Mouse (Mus musculus) midbrain, embryonic 11.5 days (tissue): ENCODE results near the gene Rin2. TPM values are rescaled to one million over a fixed set of nuclear protein-coding genes. Genes with fewer than 3 reads are reported as not detected.
A peak's percentile ranks its signal among the peaks of the same experiment; 100 is the strongest.

ENCODE experiments used
- ATAC-seq: fragments of 200-750 bp; cut with Nextera tagmentation; 2 replicates; pipeline ENCODE4 v1.8.0; 2017; ENCODE audit warnings: moderate TSS enrichment, moderate library complexity; ENCODE audit not compliant: low FRiP score
- DNase-seq: peaks from one replicate; pipeline ENCODE4 v3.0.0; 2015; ENCODE audit warnings: low spot score; ENCODE audit errors: missing footprints
- H3K27ac ChIP-seq: fragments of 300-500 bp; sonication (generic); 2 replicates; pipeline ENCODE4 v1.5.1; 2014; ENCODE audit warnings: low read depth, low read length
- H3K27me3 ChIP-seq: fragments of 300-500 bp; sonication (generic); 2 replicates; pipeline ENCODE4 v1.6.1; 2014; ENCODE audit warnings: mild to moderate bottlenecking, low read length, moderate library complexity, mixed read lengths; ENCODE audit not compliant: control insufficient read depth, insufficient read depth
- H3K36me3 ChIP-seq: fragments of 300-500 bp; sonication (generic); 2 replicates; pipeline ENCODE4 v1.6.1; 2014; ENCODE audit warnings: mild to moderate bottlenecking, low read length, moderate library complexity, mixed read lengths; ENCODE audit not compliant: control insufficient read depth, insufficient read depth
- H3K4me1 ChIP-seq: fragments of 300-500 bp; sonication (generic); 2 replicates; pipeline ENCODE4 v1.6.1; 2014; ENCODE audit warnings: low read length; ENCODE audit not compliant: control insufficient read depth, insufficient read depth
- H3K4me2 ChIP-seq: fragments of 300-500 bp; sonication (generic); 2 replicates; pipeline ENCODE4 v1.6.1; 2014; ENCODE audit warnings: mild to moderate bottlenecking, moderate library complexity
- H3K4me3 ChIP-seq: fragments of 300-500 bp; sonication (generic); 2 replicates; pipeline ENCODE4 v1.5.1; 2014; ENCODE audit warnings: low read depth, low read length
- H3K9ac ChIP-seq: fragments of 300-500 bp; sonication (generic); 2 replicates; pipeline ENCODE4 v1.6.1; 2014; ENCODE audit warnings: low read length
- H3K9me3 ChIP-seq: fragments of 300-500 bp; sonication (generic); 2 replicates; pipeline ENCODE4 v1.6.1; 2016; ENCODE audit warnings: low read length; ENCODE audit not compliant: control insufficient read depth
- WGBS: fragments of 180-500 bp; shearing (Covaris S2); extraction: QIAGEN DNeasy Blood & Tissue Kit; methylation state at CpG from one replicate; pipeline ENCODE4 v1.1.7; 2014; 5-methylcytosine and 5-hydroxymethylcytosine counted together
- polyA plus RNA-seq: library from polyadenylated mRNA; unstranded; fragments of >200 nt; fragmentation: Nextera tagmentation; extraction: Ambion mirVana; gene quantifications from 2 replicates; pipeline ENCODE4 v1.2.1, GENCODE M21; 2014

Gene Rin2
- polyA plus RNA-seq: 11.9 TPM in 2 replicates

DNA sequence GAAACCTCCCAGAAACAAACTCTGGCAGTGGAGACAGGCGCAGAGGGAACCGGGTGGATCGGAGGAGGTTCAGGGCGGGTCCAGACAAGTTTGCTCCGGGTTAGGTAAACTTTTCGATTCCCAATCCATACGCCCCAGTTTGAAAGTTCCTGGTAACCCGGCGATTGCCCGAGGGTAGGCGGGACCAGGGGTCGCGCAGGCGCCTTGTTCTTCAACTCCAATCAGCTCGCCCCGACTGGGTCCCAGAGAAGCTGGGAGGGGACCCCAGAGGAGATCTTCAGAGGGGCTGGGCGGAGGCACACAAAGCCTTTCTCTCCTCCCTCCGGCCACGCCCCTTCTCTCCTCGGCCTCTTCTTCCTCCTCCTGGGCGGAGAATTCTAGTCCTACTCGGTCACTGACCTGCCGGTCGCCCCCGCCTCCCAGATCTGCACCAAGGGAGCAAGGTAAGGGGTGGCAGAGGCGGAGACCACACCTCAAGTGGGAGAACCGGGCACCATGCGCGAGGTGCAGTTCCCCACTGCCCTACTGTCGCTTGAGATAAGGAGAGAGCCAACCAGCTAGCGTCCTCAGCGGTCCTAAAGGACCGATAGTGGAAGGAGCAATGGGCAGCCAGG, at the start of gene Rin2:
Gene Rin2, plus strand, starts transcription at position 74 of the 614 bp plus-strand sequence.
- DNase-seq (peak; percentile 95), ATAC-seq (peak; percentile 92)
- Histone ChIP-seq H3K4me3 (peak within 1 kb of the TSS; percentile 65), H3K9me3 (no peaks in the 10 kb centered on the region), H3K9ac (peak within 1 kb of the TSS; percentile 84), H3K4me1 (peaks cover 7% of the 10 kb centered on the region), H3K4me2 (peak within 1 kb of the TSS; percentile 92), H3K27ac (no peak within 1 kb of the TSS), H3K36me3 (no peaks in the 10 kb centered on the region), H3K27me3 (no peaks in the 10 kb centered on the region; the same call in 1 of the 2 replicates)
- under 1% methylated on average over 33 of the region's 33 CpGs for WGBS

GRCm38 (mm10) chr2:145631123-145631798, 43.8 kb upstream of the Rin2 start:
- no peak for DNase-seq

DNA sequence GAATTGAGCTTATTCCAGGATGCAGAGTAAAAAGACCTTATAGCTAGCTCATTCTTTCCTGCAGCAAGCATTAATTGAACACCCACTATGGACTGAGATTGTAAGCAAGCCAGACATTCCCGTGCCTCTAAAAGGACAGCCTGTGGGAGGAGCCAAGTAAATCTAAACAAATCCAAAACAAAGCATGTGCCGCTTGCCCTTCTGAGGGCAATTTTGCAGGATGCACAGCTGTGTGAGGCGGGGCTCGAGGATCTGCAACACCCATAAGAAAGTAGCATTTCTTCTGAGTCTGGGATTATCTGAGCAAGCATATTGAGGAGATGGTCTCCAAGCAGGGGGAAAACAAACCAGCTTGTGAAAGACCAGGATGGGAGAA, 43.2 kb upstream of the Rin2 start:
- H3K4me3 ChIP-seq: no peak overlapping the region
- no peak overlapping the region for H3K27ac ChIP-seq
- no peaks in the 10 kb centered on the region for H3K27me3 ChIP-seq
- H3K9ac ChIP-seq: no peak overlapping the region
- H3K4me1 ChIP-seq: no peaks in the 10 kb centered on the region
- ATAC-seq (no peak), DNase-seq (no peak)
- H3K36me3 ChIP-seq: no peaks in the 10 kb centered on the region
- H3K4me2 ChIP-seq: no peak overlapping the region
- no peaks in the 10 kb centered on the region for H3K9me3 ChIP-seq
- 57% methylated on average over 4 of the region's 4 CpGs for WGBS

More at GRCm38 (mm10) chr2:145631123-145631798, 43.8 kb upstream of the Rin2 start:
- no peak overlapping the region for H3K9ac ChIP-seq
- H3K27ac ChIP-seq: no peak overlapping the region
- ATAC-seq: no peak
- WGBS: 84% methylated on average over 6 of the region's 6 CpGs
- H3K27me3 ChIP-seq: no peaks in the 10 kb centered on the region
- H3K4me2 ChIP-seq: no peak overlapping the region
- no peaks in the 10 kb centered on the region for H3K9me3 ChIP-seq
- H3K4me1 ChIP-seq: no peaks in the 10 kb centered on the region
- no peak overlapping the region for H3K4me3 ChIP-seq
- H3K36me3 ChIP-seq: no peaks in the 10 kb centered on the region

- Histone ChIP-seq H3K4me3 (no peak overlapping the region), H3K9me3 (no peaks in the 10 kb centered on the region), H3K4me2 (no peak overlapping the region), H3K9ac (no peak overlapping the region), H3K27ac (no peak overlapping the region), H3K36me3 (no peaks in the 10 kb centered on the region), H3K27me3 (no peaks in the 10 kb centered on the region), H3K4me1 (no peaks in the 10 kb centered on the region)
- ATAC-seq (no peak), DNase-seq (no peak)
- 79% methylated on average over 5 of the region's 5 CpGs for WGBS
Observed at GRCm38 (mm10) chr2:145633811-145634210, 41.2 kb upstream of the Rin2 start.

DNA sequence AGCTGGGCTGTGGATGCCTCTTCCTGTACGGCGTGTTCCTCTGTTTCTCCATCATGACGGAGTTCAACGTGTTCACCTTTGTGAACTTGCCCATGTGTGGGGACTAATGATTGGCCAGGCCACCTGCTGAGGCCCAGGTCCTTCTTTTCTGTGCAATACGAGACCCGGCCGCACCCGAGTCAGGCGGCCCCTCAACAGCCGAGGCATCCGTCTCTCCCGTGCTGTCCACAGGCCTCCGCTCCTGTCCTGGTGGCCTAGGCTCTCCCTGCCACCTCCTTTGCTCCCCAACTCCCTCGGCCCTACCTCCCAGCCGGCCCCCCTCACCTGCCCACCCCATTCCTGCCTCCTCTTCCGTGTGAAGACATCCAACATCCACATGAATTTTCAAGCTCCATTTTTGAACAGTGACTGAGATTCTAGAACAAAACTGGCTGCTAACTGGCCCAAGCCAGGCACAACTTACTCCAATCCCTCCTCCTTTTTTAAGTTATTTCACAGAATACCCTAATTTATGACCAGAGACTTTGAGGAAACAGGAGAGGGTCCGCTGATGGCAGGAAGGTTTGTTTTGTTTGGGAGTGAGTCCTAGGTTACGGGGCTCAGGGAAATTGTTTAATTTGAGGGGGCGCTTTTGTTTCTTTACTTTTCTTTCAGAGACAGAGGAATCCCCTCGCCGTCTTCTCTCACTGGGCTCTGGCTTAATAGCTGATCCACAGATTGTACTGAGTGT, 34.6 kb upstream of the Rin2 start:
- Histone ChIP-seq H3K27me3 (no peaks in the 10 kb centered on the region), H3K27ac (no peak overlapping the region), H3K4me3 (no peak overlapping the region), H3K36me3 (no peaks in the 10 kb centered on the region), H3K4me1 (no peaks in the 10 kb centered on the region), H3K9ac (no peak overlapping the region), H3K4me2 (no peak overlapping the region), H3K9me3 (no peaks in the 10 kb centered on the region)
- DNase-seq (no peak), ATAC-seq (no peak)
- WGBS: 84% methylated on average over 21 of the region's 21 CpGs

GRCm38 (mm10) chr2:145655373-145655960, 19.5 kb upstream of the Rin2 start:
- H3K27me3 ChIP-seq: no peaks in the 10 kb centered on the region
- DNase-seq: peak; percentile 86
- H3K4me1 ChIP-seq: no peaks in the 10 kb centered on the region
- H3K27ac ChIP-seq: no peak overlapping the region
- H3K36me3 ChIP-seq: no peaks in the 10 kb centered on the region
- WGBS: 26% methylated on average over 12 of the region's 12 CpGs
- peak; percentile 80 for ATAC-seq
- no peak overlapping the region for H3K9ac ChIP-seq
- no peak overlapping the region for H3K4me2 ChIP-seq
- H3K9me3 ChIP-seq: no peaks in the 10 kb centered on the region
- H3K4me3 ChIP-seq: no peak overlapping the region

DNA sequence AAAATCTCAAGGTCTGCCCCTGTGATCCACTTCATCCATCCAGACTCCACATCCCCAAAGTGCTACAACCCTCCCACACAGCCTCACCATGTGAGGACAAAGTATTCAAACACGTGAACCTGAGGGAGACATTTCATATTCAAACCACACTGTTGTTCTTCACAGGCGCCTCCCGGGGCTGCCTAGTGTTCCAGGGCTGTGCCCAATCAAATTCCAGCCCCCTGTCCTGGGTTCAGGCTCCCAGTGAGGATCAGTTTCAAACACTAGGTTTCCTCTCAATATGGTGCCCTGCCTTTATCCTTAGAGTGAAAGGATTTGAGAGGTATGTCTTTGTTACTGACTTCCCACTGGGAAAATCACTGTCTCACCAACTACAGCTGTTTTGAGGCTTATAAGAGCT, 18.9 kb upstream of the Rin2 start:
- H3K9ac ChIP-seq: no peak overlapping the region
- no peaks in the 10 kb centered on the region for H3K4me1 ChIP-seq
- no peaks in the 10 kb centered on the region for H3K27me3 ChIP-seq
- no peak overlapping the region for H3K4me3 ChIP-seq
- ATAC-seq (no peak), DNase-seq (no peak)
- WGBS: 47% methylated on average over 3 of the region's 3 CpGs
- H3K27ac ChIP-seq: no peak overlapping the region
- H3K36me3 ChIP-seq: no peaks in the 10 kb centered on the region
- H3K9me3 ChIP-seq: no peaks in the 10 kb centered on the region
- no peak overlapping the region for H3K4me2 ChIP-seq

DNA sequence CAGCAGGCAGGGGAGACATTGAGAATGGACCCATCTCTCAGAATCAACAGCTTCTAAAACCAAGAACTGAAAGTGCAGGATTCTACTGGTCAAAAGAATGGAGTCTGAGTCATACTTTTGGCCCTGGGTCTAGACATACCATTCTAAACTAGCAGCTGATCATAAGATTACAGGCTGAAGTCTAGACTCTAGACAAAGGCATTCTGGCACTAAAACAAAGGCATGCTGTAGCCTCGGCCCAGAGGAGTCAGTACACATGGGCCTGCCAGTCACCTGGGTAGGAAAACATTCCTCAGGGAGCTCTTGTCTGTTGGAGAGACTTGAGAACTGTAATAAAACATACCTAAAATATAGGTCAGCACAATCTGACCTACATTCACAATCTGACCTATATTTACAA, 18.3 kb upstream of the Rin2 start:
- ATAC-seq: no peak
- no peak overlapping the region for H3K27ac ChIP-seq
- H3K4me3 ChIP-seq: no peak overlapping the region
- DNase-seq: no peak
- H3K9ac ChIP-seq: no peak overlapping the region
- WGBS: 64% methylated on average over 1 of the region's 1 CpGs
- H3K27me3 ChIP-seq: no peaks in the 10 kb centered on the region
- no peaks in the 10 kb centered on the region for H3K36me3 ChIP-seq
- no peaks in the 10 kb centered on the region for H3K4me1 ChIP-seq
- H3K9me3 ChIP-seq: no peaks in the 10 kb centered on the region
- H3K4me2 ChIP-seq: no peak overlapping the region

- DNase-seq (no peak), ATAC-seq (no peak)
- no peak overlapping the region for H3K9ac ChIP-seq
- WGBS: 77% methylated on average over 5 of the region's 7 CpGs
- no peaks in the 10 kb centered on the region for H3K36me3 ChIP-seq
- H3K27me3 ChIP-seq: no peaks in the 10 kb centered on the region
- no peak overlapping the region for H3K4me2 ChIP-seq
- H3K4me3 ChIP-seq: no peak overlapping the region
- H3K9me3 ChIP-seq: no peaks in the 10 kb centered on the region
- H3K4me1 ChIP-seq: no peaks in the 10 kb centered on the region
- no peak overlapping the region for H3K27ac ChIP-seq
Observed at GRCm38 (mm10) chr2:145661242-145661641, 13.8 kb upstream of the Rin2 start.
